Mouse (Mus musculus): ENCODE data around the gene Atg7.

Atg7 gene

GRCm38 (mm10) chr6:114790084-114790483 is 147.2 kb downstream of the Atg7 start:
- no peak for DNase-seq

- DNase-seq = no peak
These were observed 148.0 kb downstream of the Atg7 start for GRCm38 (mm10) chr6:114790902-114791301.

GRCm38 (mm10) chr6:114791846-114792245 is 148.9 kb downstream of the Atg7 start:
- DNase-seq = no peak

GRCm38 (mm10) chr6:114794706-114795105 is 151.8 kb downstream of the Atg7 start:
- DNase-seq = no peak

GRCm38 (mm10) chr6:114795706-114796325 is 152.9 kb downstream of the Atg7 start:
- DNase-seq = no peak

- no peak for DNase-seq
These were observed 155.0 kb downstream of the Atg7 start for GRCm38 (mm10) chr6:114797901-114798300.

GRCm38 (mm10) chr6:114798715-114799114 is 155.8 kb downstream of the Atg7 start:
- no peak for DNase-seq

GRCm38 (mm10) chr6:114800291-114800965 is 157.5 kb downstream of the Atg7 start:
- DNase-seq = no peak

GRCm38 (mm10) chr6:114803915-114804535 is 161.1 kb downstream of the Atg7 start:
- DNase-seq = no peak

- DNase-seq = no peak
These were observed 162.0 kb downstream of the Atg7 start for GRCm38 (mm10) chr6:114804866-114805265.

GRCm38 (mm10) chr6:114805927-114806326 is 163.0 kb downstream of the Atg7 start:
- no peak for DNase-seq

- DNase-seq = no peak
These were observed 164.6 kb downstream of the Atg7 start for GRCm38 (mm10) chr6:114807474-114807873.

- no peak for DNase-seq
These were observed 165.9 kb downstream of the Atg7 start for GRCm38 (mm10) chr6:114808654-114809430.

GRCm38 (mm10) chr6:114809431-114809811 is 166.5 kb downstream of the Atg7 start:
- no peak for DNase-seq

- no peak for DNase-seq
These were observed 169.4 kb downstream of the Atg7 start for GRCm38 (mm10) chr6:114812322-114812721.

- no peak for DNase-seq
These were observed 169.9 kb downstream of the Atg7 start for GRCm38 (mm10) chr6:114812779-114813178.

GRCm38 (mm10) chr6:114814199-114814881 is 171.4 kb downstream of the Atg7 start:
- no peak for DNase-seq

GRCm38 (mm10) chr6:114814882-114815650 is 172.2 kb downstream of the Atg7 start:
- no peak for DNase-seq

GRCm38 (mm10) chr6:114817948-114818347 is 175.1 kb downstream of the Atg7 start:
- DNase-seq = no peak

GRCm38 (mm10) chr6:114818471-114818870 is 175.6 kb downstream of the Atg7 start:
- no peak for DNase-seq

- DNase-seq = no peak
These were observed 177.1 kb downstream of the Atg7 start for GRCm38 (mm10) chr6:114819971-114820481.

GRCm38 (mm10) chr6:114821646-114822045 is 178.7 kb downstream of the Atg7 start:
- no peak for DNase-seq

Measured in thymus, adult 18-20 months (tissue).